Mouse (Mus musculus) heart, adult 2 months (tissue): ENCODE measurements around the gene Ripor1.

ENCODE experiments used
- EP300 ChIP-seq: fragments of 200-500 bp; IDR thresholded peaks from 2 replicates; pipeline ENCODE4 v1.6.1; 2011; ENCODE audit warnings: low read depth, low read length, control low read depth; ENCODE audit not compliant: insufficient read depth
- POLR2A ChIP-seq: fragments of 200-500 bp; IDR thresholded peaks from 2 replicates; pipeline ENCODE4 v1.6.1; 2011; ENCODE audit warnings: mild to moderate bottlenecking, low read depth, low read length, control low read depth; ENCODE audit not compliant: insufficient read depth

- TF ChIP-seq EP300 (no peak), POLR2A (no peak)
These were observed 16.1 kb downstream of the Ripor1 start for GRCm38 (mm10) chr8:105620946-105621720.
